Mouse (Mus musculus): ENCODE data around the gene Olfr1357. TPM values are rescaled to one million over a fixed set of nuclear protein-coding genes. Genes with fewer than 3 reads are reported as not detected.
A peak's percentile ranks its signal among the peaks of the same experiment; 100 is the strongest.

The Olfr1357 gene
- polyA plus RNA-seq, 1 experiment from 2014 or later, result not detected

DNA sequence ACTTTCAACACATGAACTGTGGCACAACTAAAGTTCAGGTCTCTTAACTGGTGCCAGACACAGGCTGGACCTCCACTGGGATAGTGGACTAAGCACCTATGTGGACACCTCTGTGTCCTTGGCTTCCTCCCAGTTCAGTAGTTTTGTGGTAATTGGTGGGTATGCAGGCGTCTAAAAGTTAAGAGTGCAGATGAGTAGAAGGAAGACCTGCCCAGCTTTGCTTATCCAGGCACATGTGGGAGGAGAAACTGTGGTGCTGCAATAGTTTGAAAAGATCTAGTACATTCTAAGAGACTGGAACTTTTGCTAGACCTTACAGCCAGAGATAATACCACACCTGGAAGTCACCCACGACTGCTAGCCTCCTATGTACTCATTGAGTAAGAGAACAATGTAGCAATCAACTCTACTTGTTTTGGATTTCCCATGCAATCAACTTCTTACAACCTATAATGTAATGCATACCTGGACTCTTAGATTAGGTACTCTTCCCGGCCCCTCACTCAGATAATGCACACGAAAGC lies 25.0 kb downstream of the Olfr1357 start:
- 84% methylated on average over 4 of the region's 4 CpGs for WGBS
- ATAC-seq (ENCODE audit: borderline replicate concordance, extremely low read depth, low FRiP score, low TSS enrichment), result no peak
- H3K4me3 ChIP-seq, result no peak overlapping the region
- peaks cover 16% of the 10 kb centered on the region for H3K4me1 ChIP-seq
- no peak overlapping the region for H3K27ac ChIP-seq
- H3K27me3 ChIP-seq, result no peaks in the 10 kb centered on the region
- H3K4me2 ChIP-seq, result no peak overlapping the region
- no peak overlapping the region for H3K9ac ChIP-seq
- H3K36me3 ChIP-seq, result peaks cover 19% of the 10 kb centered on the region
- no peaks in the 10 kb centered on the region for H3K9me3 ChIP-seq

DNA sequence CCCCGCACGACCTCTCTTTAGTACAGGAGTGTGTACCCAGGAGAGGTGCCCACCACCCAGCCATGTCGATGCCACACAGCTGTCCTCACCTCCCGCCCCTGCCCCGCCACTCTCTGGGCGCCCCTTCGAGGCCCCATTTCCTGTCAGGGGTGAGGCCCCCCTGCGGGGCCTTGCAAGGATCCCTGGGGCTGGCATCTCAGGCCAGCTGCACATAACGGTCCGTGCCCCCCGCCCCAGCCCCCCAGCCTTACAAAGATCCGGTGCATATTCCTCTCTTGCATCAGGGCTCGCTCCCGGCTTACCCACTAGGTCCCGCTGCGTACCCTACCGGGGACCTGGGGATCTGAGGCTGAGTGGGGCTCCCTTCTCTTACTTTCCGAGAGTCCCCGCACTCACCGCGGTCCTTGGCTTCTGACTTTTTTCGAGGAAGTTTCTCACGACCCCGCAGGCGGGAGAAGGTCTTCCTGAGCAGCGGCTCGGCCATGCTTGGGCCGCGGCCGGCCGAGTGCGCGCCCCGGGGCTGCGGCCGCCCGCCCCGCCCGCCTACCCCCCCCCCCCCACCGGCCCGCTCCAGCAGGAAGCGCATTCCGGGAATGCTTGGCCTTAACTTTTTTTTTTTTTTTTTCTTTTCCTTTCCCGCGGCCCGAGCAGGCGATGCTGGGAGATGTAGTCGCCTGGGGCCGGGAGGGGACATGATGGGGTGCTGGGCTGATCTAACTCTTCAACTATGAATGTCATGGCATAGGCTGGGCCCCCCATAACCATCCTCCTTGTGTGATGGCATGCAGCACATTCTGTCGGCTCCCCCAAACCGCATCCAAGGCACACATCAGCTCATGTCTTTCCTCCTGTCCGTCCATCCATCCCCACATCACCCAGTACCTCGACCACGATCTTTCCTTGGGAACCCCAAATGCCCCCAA lies 26.2 kb downstream of the Olfr1357 start, which contains the start of gene Syde1:
Gene Syde1, minus strand, starts transcription at position 559 of the 923 bp plus-strand sequence.
- Histone ChIP-seq H3K4me1 (peaks cover 16% of the 10 kb centered on the region), H3K4me2 (peak within 1 kb of the TSS; percentile 62), H3K9me3 (no peaks in the 10 kb centered on the region), H3K36me3 (peaks cover 31% of the 10 kb centered on the region), H3K27ac (peak within 1 kb of the TSS; percentile 93), H3K4me3 (peak within 1 kb of the TSS; percentile 89), H3K27me3 (no peaks in the 10 kb centered on the region), H3K9ac (peak within 1 kb of the TSS; percentile 92)
- WGBS, result 3% methylated on average over 45 of the region's 54 CpGs
- peak; percentile 79 for ATAC-seq (ENCODE audit: borderline replicate concordance, extremely low read depth, low FRiP score, low TSS enrichment)

DNA sequence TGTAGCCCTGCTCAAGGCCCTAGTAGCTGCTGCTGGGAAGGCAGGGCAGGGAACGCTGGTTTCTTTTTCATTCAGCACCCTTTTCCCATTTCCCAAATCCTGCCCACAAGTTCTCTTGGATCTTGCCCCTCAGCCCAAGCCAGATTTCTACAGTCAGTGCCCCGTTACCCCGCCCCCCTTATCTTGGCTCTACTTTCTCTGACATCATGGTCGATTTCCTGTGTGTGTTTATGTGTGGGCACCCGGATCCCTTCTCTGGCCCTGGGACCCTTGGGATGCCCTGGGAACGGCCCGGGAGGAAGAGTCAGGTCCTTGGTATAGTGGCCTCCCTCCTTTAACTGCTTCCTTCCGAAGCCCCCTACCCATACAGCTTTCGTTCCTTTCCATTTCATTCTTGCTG lies 27.1 kb downstream of the Olfr1357 start:
- H3K4me3 ChIP-seq, result peak overlapping the region; percentile 89
- no peaks in the 10 kb centered on the region for H3K9me3 ChIP-seq
- peak; percentile 24; the same call in 1 of the 2 replicates for ATAC-seq (ENCODE audit: borderline replicate concordance, extremely low read depth, low FRiP score, low TSS enrichment)
- H3K27ac ChIP-seq, result peak overlapping the region; percentile 93
- WGBS, result 9% methylated on average over 9 of the region's 9 CpGs
- no peaks in the 10 kb centered on the region for H3K27me3 ChIP-seq
- peaks cover 40% of the 10 kb centered on the region for H3K36me3 ChIP-seq
- H3K4me2 ChIP-seq, result peak overlapping the region; percentile 62
- peak overlapping the region; percentile 92 for H3K9ac ChIP-seq
- peaks cover 16% of the 10 kb centered on the region for H3K4me1 ChIP-seq

GRCm38 (mm10) chr10:78589901-78590300 lies 28.0 kb downstream of the Olfr1357 start:
- H3K27me3 ChIP-seq, result no peaks in the 10 kb centered on the region
- peaks cover 16% of the 10 kb centered on the region for H3K4me1 ChIP-seq
- 87% methylated on average over 8 of the region's 8 CpGs for WGBS
- H3K36me3 ChIP-seq, result peaks cover 48% of the 10 kb centered on the region
- no peak for ATAC-seq (ENCODE audit: borderline replicate concordance, extremely low read depth, low FRiP score, low TSS enrichment)
- no peaks in the 10 kb centered on the region for H3K9me3 ChIP-seq
- H3K4me3 ChIP-seq, result peak overlapping the region; percentile 89; the same call in 1 of the 2 replicates
- H3K9ac ChIP-seq, result 0 out of 2 replicates have a peak overlapping the region, but pooled peaks have one; percentile 22
- H3K27ac ChIP-seq, result 0 out of 2 replicates have a peak overlapping the region, but pooled peaks have one; percentile 93
- peak overlapping the region; percentile 62 for H3K4me2 ChIP-seq

DNA sequence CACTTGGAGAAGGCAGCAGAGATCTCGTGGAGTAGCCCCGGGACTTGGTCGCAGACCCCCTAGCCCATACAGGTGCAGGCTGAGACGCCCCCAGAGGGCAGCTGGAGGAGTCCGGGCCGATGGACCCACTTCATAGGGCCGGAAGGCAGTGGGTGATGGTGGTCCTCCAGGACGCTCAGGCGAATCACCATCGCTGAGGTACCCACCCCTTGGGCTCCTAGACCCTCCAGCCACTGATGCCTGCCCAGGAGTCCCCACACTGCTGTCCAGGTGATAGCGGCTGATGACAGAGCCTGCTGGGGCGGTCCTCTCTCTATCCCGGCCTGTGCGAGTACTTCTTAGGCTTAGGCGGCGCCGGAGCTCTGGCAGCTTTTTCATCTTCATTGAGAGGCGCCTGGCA lies 28.6 kb downstream of the Olfr1357 start:
- Histone ChIP-seq H3K9ac (no peak overlapping the region), H3K4me2 (no peak overlapping the region), H3K36me3 (peaks cover 54% of the 10 kb centered on the region), H3K27me3 (no peaks in the 10 kb centered on the region), H3K27ac (no peak overlapping the region), H3K9me3 (no peaks in the 10 kb centered on the region), H3K4me3 (no peak overlapping the region), H3K4me1 (peaks cover 16% of the 10 kb centered on the region)
- no peak for ATAC-seq (ENCODE audit: borderline replicate concordance, extremely low read depth, low FRiP score, low TSS enrichment)
- 93% methylated on average over 18 of the region's 18 CpGs for WGBS

- WGBS, result 92% methylated on average over 13 of the region's 13 CpGs
- no peak for ATAC-seq (ENCODE audit: borderline replicate concordance, extremely low read depth, low FRiP score, low TSS enrichment)
Measured at GRCm38 (mm10) chr10:78586026-78586425, 31.8 kb downstream of the Olfr1357 start.

GRCm38 (mm10) chr10:78585606-78586005 lies 32.3 kb downstream of the Olfr1357 start:
- Histone ChIP-seq H3K27me3 (no peaks in the 10 kb centered on the region), H3K4me2 (no peak overlapping the region), H3K9ac (no peak overlapping the region), H3K9me3 (no peaks in the 10 kb centered on the region), H3K4me1 (peaks cover 8% of the 10 kb centered on the region), H3K36me3 (peaks cover 61% of the 10 kb centered on the region), H3K27ac (no peak overlapping the region), H3K4me3 (no peak overlapping the region)
- ATAC-seq (ENCODE audit: borderline replicate concordance, extremely low read depth, low FRiP score, low TSS enrichment), result no peak
- 79% methylated on average over 22 of the region's 22 CpGs for WGBS

More at GRCm38 (mm10) chr10:78586026-78586425, 31.8 kb downstream of the Olfr1357 start:
- Histone ChIP-seq H3K4me2 (no peak overlapping the region), H3K4me1 (peaks cover 12% of the 10 kb centered on the region), H3K9me3 (no peaks in the 10 kb centered on the region), H3K27me3 (no peaks in the 10 kb centered on the region), H3K36me3 (peaks cover 61% of the 10 kb centered on the region), H3K9ac (no peak overlapping the region), H3K27ac (no peak overlapping the region), H3K4me3 (no peak overlapping the region)

GRCm38 (mm10) chr10:78584996-78585395 lies 32.9 kb downstream of the Olfr1357 start:
- Histone ChIP-seq H3K27me3 (no peaks in the 10 kb centered on the region), H3K9ac (no peak overlapping the region), H3K9me3 (no peaks in the 10 kb centered on the region), H3K4me3 (no peak overlapping the region), H3K27ac (no peak overlapping the region), H3K4me2 (no peak overlapping the region), H3K4me1 (peaks cover 2% of the 10 kb centered on the region), H3K36me3 (peaks cover 65% of the 10 kb centered on the region)
- WGBS, result 88% methylated on average over 1 of the region's 1 CpGs
- no peak for ATAC-seq (ENCODE audit: borderline replicate concordance, extremely low read depth, low FRiP score, low TSS enrichment)

DNA sequence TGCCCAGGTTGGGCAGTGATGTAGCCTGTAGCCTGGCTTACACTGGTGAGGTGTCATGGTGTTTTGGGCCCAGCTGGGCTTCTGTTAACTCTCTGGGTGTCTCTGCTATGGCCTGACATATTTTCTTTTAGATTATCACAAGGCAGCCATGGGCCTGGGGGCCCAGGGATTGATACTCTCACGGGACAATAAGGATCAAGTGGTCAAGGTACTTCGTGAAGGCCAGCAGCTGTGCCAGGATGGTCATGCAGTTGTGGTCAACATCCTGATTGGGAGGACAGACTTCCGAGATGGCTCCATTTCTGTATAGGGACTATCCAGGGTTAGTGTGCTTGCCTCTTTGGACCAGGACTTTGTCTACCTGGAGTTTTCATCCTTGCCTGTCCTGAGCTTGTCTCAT lies 33.9 kb downstream of the Olfr1357 start:
- Histone ChIP-seq H3K9me3 (no peaks in the 10 kb centered on the region), H3K4me3 (no peak overlapping the region), H3K27ac (no peak overlapping the region), H3K4me1 (no peaks in the 10 kb centered on the region), H3K4me2 (no peak overlapping the region), H3K36me3 (peaks cover 59% of the 10 kb centered on the region), H3K27me3 (no peaks in the 10 kb centered on the region), H3K9ac (no peak overlapping the region)
- ATAC-seq (ENCODE audit: borderline replicate concordance, extremely low read depth, low FRiP score, low TSS enrichment), result no peak
- WGBS, result 64% methylated on average over 3 of the region's 3 CpGs

GRCm38 (mm10) chr10:78583347-78583746 lies 34.5 kb downstream of the Olfr1357 start:
- H3K27ac ChIP-seq, result no peak overlapping the region

GRCm38 (mm10) chr10:78581121-78581520 lies 36.8 kb downstream of the Olfr1357 start:
- ATAC-seq (ENCODE audit: borderline replicate concordance, extremely low read depth, low FRiP score, low TSS enrichment), result no peak
- Histone ChIP-seq H3K36me3 (peaks cover 39% of the 10 kb centered on the region), H3K4me2 (no peak overlapping the region), H3K9me3 (no peaks in the 10 kb centered on the region), H3K9ac (no peak overlapping the region), H3K4me1 (no peaks in the 10 kb centered on the region), H3K4me3 (no peak overlapping the region), H3K27me3 (no peaks in the 10 kb centered on the region), H3K27ac (no peak overlapping the region)
- 93% methylated on average over 7 of the region's 7 CpGs for WGBS

More at GRCm38 (mm10) chr10:78583347-78583746, 34.5 kb downstream of the Olfr1357 start:
- no peak overlapping the region for H3K9ac ChIP-seq
- H3K27me3 ChIP-seq, result no peaks in the 10 kb centered on the region
- peaks cover 56% of the 10 kb centered on the region for H3K36me3 ChIP-seq
- no peak for ATAC-seq (ENCODE audit: borderline replicate concordance, extremely low read depth, low FRiP score, low TSS enrichment)
- no peak overlapping the region for H3K4me2 ChIP-seq
- no peak overlapping the region for H3K4me3 ChIP-seq
- 76% methylated on average over 9 of the region's 9 CpGs for WGBS
- H3K9me3 ChIP-seq, result no peaks in the 10 kb centered on the region
- H3K4me1 ChIP-seq, result no peaks in the 10 kb centered on the region

- Histone ChIP-seq H3K27ac (no peak overlapping the region), H3K4me1 (peaks cover 14% of the 10 kb centered on the region), H3K9me3 (no peaks in the 10 kb centered on the region), H3K4me3 (no peak overlapping the region), H3K27me3 (no peaks in the 10 kb centered on the region), H3K9ac (no peak overlapping the region), H3K4me2 (no peak overlapping the region), H3K36me3 (peaks cover 14% of the 10 kb centered on the region)
- WGBS, result 71% methylated on average over 3 of the region's 3 CpGs
- ATAC-seq (ENCODE audit: borderline replicate concordance, extremely low read depth, low FRiP score, low TSS enrichment), result no peak
Measured at GRCm38 (mm10) chr10:78578204-78578603, 39.7 kb downstream of the Olfr1357 start.

Measured in lung, embryonic 15.5 days (tissue).